Mouse (Mus musculus) cerebellum, postnatal 4 days (tissue): Measurements from ENCODE around the gene Dhx38.
A peak's percentile ranks its signal among the peaks of the same experiment; 100 is the strongest.

Experiments used
- DNase-seq, 2 experiments: peaks; one replicate each; pipeline ENCODE4 v3.0.0; 2022; ENCODE audit warnings: low spot score in 2 of 2, mixed read lengths in 1 of 2

Gene Dhx38

DNA sequence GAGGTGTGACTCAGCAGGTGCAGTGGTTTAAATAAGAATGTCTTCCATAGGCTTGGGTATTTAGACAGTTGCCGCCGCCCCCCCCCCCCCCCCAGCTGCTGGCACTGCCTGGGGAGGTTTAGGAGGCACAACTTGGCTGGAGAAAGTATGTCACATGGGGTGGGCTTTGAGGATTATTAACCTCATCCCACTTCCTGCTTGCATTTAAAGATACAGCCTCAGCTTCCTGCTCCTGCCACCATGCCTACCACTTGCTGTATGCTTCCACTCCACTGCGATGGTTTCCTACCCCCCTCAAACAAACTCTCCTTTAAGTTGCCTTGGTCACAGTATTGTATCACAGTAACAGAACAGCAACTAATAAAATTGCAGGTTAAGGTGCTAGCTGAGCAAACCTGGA lies 21.6 kb downstream of the Dhx38 start:
- DNase-seq, result no peak

DNA sequence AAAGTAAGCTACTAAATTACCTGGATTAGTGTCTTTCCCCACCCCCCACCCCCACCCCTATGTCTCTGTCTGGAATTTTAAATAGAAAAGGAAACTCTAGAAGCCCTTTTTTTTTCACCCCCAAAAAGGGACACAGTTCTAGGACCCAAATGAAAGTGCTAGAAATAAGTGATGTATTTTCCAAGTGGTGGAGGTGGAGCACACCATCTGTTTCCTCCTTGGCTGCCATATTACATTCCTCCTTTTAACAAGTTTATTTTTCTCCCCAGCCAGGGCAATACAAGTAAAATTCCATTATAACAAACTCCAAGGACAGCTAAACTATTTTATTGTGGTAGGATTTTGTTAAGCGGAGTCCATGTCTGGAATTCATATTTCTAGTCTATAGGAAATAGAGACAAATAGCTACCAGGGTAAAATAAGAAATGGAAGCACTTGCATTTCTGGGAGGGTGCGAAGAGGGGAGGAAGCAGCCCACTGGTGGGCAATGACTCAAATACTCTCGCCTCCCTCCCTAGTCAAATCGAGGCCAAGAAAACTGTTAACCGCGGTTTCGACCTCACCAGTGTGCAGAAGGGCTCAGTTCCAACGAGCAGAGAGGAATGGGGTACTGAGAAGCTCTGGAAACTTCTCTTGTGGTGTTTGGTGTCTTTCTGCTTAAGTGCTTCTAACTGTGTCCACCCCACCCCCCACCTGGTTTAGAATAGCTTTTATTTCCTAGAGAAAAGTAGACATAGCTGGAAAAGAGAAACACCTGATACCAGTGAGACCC lies 22.7 kb downstream of the Dhx38 start:
- no peak for DNase-seq

DNA sequence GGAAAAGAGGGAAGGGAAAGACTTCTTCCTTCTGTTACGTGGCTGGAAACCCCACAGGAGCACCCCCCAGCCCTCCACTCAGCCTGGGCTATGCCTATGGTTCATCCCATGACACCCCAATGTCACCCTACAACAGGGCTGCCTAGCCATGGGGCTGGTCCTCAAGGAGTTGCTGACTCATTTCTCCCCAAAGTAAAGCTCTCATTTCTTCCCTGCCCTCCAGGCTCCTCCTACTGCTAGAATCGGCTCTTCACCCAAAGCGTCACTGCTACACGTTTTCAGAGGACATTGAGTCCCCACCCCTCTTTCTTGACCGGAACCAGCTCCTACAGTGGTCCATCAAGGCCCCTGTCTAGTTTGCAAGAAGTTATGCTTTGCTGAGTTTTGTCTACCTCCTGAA lies 23.5 kb downstream of the Dhx38 start:
- DNase-seq, result no peak

DNA sequence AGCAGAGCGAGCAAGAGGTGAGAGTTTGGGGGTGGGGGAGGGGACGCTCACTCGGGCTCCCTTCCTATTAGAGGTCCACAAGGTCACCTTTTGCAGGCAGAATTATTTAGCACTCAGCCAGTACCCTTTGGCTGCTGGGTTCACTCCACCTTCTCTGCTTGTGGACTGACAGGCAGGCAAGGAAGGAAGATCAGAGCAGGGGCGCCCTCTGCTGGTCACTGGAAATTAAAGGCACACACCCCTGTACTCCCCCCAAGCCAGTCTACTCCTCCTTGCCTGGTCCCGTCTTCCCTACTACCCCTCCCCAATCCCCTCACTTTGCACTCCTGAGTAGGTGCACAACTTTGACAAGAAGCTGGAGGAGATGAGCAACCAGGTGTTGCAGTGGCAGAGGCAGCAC lies 29.0 kb downstream of the Dhx38 start:
- DNase-seq, result peak; percentile 64 to 82

DNA sequence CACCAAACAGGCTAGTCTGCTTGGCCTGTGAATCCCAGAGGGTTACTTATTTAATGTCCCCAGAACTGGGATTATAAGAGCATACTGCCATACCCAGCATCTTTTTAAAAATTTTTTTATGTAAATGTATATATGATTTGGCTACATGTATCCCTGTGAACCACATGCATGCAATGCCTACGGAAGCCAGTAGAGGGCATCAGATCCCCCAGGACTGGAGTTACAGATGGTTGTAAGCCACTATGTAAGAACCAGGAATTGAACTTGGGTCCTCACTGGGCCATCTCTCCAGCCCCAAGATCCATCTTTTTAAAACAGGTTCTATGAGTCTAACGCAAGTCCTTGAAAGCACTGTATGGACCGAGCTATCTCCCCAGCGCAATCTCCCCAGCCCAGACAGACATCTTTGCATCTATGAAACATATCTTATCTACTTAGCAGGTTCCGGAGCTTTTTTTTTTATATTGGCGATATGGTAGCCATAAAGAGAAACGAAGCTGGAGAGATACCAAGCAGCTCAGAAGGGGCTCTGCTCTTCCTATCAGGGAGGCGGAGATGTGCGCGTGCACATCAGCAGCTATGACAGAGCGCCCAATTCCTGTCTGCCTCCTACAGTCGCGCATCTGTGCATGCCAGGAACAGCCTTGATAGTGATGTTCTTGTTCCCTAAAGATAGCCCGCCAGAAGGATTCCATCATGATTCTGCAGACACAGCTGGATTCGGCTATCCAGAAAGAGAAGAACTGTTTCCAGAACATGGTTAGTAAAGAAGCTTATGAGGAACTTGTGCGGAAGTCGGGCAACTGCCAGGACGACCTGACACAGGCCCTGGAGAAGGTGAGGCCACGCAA lies 30.3 kb downstream of the Dhx38 start:
- peak in 1 of 2 experiments; percentile 44 for DNase-seq

DNA sequence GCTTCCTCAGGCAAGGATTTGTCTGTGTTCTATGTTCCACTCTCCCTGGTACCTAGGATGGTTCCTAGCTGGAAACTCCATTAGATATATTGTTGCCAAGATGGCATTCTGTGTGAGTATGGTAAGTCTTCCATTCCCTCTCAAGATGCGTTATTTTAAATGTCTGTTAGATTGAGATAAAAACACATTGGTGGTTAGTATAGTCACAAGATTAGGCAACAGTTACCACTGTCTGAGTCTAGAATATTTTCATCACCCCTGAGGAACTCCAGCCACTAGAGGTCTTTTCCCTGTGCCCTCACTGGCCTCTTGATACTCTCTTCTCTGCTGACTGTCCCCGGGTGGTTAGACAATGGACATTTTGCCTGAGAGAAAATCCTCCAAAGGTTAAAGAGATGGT lies 41.7 kb downstream of the Dhx38 start:
- no peak for DNase-seq

DNA sequence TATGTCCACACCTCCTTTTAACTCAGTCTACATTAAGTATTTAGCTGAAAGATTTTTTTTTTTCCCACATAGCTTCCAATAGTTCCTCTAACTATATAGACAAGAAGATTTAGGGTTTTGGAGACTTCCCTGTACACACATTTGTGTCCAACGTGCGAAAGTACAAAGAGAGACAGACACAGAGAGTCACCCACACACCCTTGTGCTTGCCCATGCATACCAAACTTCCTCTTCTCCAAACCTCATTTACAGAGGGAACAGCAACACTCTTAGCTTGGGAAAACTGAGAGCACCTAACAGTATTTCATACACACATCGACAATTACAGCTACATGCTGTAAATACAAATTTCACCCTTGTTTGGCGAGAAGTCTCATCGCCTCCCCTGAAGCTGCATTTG lies 60.1 kb downstream of the Dhx38 start:
- no peak for DNase-seq

DNA sequence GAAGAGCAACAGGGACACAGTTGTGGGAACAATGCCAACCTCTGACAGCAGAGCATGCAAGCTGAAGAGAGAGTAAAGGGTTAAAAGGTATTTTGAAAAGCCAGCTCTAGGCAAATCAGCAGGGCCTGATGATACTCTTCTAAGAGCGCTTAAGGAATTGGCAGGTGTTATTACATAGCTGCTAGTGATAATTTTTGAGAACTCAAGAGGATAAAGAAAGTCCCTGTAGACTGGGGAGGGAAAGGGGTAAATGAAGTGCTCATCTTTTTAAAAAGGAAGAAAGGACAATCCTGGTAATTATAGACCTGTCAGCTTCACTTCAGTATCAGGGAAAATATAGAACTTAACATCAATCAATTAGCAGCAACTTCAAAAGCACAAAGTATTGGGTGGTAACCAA lies 62.1 kb downstream of the Dhx38 start:
- no peak for DNase-seq

DNA sequence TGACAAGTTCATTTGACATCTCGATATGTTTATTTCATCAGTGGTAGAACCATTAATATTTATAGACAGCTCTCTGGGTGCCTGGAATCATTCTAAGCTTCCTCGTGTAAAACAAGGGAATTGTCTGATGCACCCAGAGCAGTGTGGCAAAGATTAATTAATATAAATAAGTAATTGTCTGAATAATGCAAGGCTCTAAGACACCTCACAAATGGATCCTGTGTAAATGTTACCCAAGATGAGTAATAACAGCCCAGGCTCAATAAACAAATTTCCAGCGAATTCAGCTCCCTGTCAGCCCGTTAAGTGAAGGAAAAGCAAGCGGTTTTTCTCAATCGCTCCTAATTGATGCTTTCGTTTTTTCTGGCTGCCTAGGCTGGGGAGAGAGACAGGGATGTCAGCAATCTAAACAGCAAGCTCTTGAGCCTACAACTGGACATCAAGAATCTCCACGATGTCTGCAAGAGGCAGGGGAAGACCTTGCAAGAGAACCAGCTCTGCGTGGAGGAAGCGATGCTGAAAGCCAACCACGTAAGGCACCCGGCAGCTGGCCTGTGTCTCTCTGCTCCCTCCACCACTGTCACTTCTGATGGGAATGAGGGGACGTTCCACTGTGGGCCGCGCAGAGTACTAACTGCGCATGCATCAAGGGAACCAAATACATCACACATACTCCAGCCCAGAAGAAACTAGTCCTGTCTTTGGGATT lies 66.5 kb downstream of the Dhx38 start:
- no peak for DNase-seq
